Mouse (Mus musculus) intestine, postnatal 0 days (tissue): ENCODE results near the gene Slc43a2. TPM values are rescaled to one million over a fixed set of nuclear protein-coding genes. Genes with fewer than 3 reads are reported as not detected.

ENCODE experiments used
- ATAC-seq: fragments of 200-750 bp; cut with Nextera tagmentation; 2 replicates; pipeline ENCODE4 v1.8.0; 2017; ENCODE audit warnings: mild to moderate bottlenecking, moderate TSS enrichment, moderate library complexity
- H3K27ac ChIP-seq: fragments of 300-500 bp; sonication (generic); 2 replicates; pipeline ENCODE4 v1.5.1; 2014; ENCODE audit warnings: mild to moderate bottlenecking, low read depth, low read length, moderate library complexity
- H3K27me3 ChIP-seq: fragments of 300-500 bp; sonication (generic); replicated peaks from 2 replicates; pipeline ENCODE4 v1.6.1; 2014; ENCODE audit warnings: low read length, mixed read lengths; ENCODE audit not compliant: control insufficient read depth, insufficient read depth
- H3K36me3 ChIP-seq: fragments of 300-500 bp; sonication (generic); 2 replicates; pipeline ENCODE4 v1.6.1; 2014; ENCODE audit warnings: mild to moderate bottlenecking, moderate library complexity; ENCODE audit not compliant: control insufficient read depth, insufficient read depth
- H3K4me1 ChIP-seq: fragments of 300-500 bp; sonication (generic); replicated peaks from 2 replicates; pipeline ENCODE4 v1.6.1; 2014; ENCODE audit warnings: antibody characterized with exemption, low read length, mixed read lengths; ENCODE audit not compliant: control insufficient read depth, insufficient read depth
- H3K4me2 ChIP-seq: fragments of 300-500 bp; sonication (generic); replicated peaks from 2 replicates; pipeline ENCODE4 v1.6.1; 2014; ENCODE audit warnings: low read depth, mild to moderate bottlenecking, moderate library complexity
- H3K4me3 ChIP-seq: fragments of 300-500 bp; sonication (generic); 2 replicates; pipeline ENCODE4 v1.5.1; 2014; ENCODE audit warnings: low read depth, low read length
- H3K9ac ChIP-seq: fragments of 300-500 bp; sonication (generic); 2 replicates; pipeline ENCODE4 v1.6.1; 2014; ENCODE audit warnings: mild to moderate bottlenecking, low read depth, low read length
- H3K9me3 ChIP-seq: fragments of 300-500 bp; sonication (generic); 2 replicates; pipeline ENCODE4 v1.6.1; 2016; ENCODE audit warnings: mixed run types; ENCODE audit not compliant: control insufficient read depth
- CTCF ChIP-seq: sonication (generic); IDR thresholded peaks from 2 replicates; pipeline ENCODE4 v1.5.1; 2016; ENCODE audit warnings: low read depth, mild to moderate bottlenecking, control low read depth, antibody characterized with exemption, moderate library complexity
- WGBS: fragments of 180-500 bp; shearing (Covaris S2); extraction: QIAGEN DNeasy Blood & Tissue Kit; methylation state at CpG from one replicate; pipeline ENCODE4 v1.1.7; 2014; 5-methylcytosine and 5-hydroxymethylcytosine counted together
- polyA plus RNA-seq: library from polyadenylated mRNA; unstranded; fragments of >200 nt; fragmentation: Nextera tagmentation; extraction: Ambion mirVana; gene quantifications from 2 replicates; pipeline ENCODE4 v1.2.1, GENCODE M21; 2015

The Slc43a2 gene
- polyA plus RNA-seq, 1 experiment from 2014 or later: 46.4 TPM

DNA sequence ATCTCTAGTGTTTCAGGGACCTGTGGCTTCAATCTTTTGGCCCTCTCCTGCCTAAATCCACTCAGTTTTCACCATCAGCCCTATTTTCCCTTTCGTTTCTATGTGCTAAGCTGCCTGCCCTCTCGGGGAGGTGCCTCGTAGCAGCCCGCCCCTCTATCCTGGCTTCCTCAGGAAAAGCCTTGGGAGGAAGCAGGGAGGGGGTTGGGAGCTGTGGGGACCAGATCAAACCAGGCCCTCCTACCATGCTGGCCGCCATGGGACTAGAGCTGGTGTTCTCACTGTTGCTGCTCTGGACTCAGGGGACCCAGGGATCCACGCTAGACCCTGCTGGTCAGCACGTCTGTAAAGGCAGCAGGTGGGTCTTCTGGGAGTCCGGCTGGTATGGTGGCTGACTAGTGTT lies 18.2 kb upstream of the Slc43a2 start, which contains the start of gene Scarf1:
Gene Scarf1, plus strand, starts transcription at position 205 of the 400 bp plus-strand sequence.
- no peak for TF ChIP-seq CTCF
- H3K4me3 ChIP-seq: 0 out of 2 replicates have a peak within 1 kb of the TSS, but pooled peaks have one; percentile 3
- H3K4me2 ChIP-seq: peak within 1 kb of the TSS; percentile 27
- H3K9ac ChIP-seq: peak within 1 kb of the TSS; percentile 7; the same call in 1 of the 2 replicates
- WGBS: 68% methylated on average over 8 of the region's 8 CpGs
- ATAC-seq: no peak
- H3K27ac ChIP-seq: no peak within 1 kb of the TSS
- no peaks in the 10 kb centered on the region for H3K27me3 ChIP-seq
- H3K9me3 ChIP-seq: no peaks in the 10 kb centered on the region
- no peaks in the 10 kb centered on the region; the same call in 1 of the 2 replicates for H3K4me1 ChIP-seq
- peaks cover 10% of the 10 kb centered on the region for H3K36me3 ChIP-seq

DNA sequence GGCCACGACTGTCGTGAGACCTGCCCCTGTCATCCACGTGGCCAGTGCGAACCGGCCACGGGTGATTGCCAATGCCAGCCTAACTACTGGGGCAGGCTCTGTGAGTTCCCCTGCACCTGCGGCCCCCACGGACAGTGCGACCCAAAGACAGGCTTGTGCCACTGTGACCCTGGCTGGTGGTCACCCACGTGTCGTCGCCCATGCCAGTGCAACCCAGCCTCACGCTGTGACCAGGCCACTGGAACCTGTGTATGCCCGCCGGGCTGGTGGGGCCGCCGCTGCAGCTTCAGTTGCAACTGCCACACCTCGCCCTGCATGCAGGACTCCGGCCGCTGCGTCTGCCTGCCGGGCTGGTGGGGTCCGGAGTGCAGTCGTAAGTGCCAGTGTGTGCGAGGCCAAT lies 16.3 kb upstream of the Slc43a2 start:
- no peaks in the 10 kb centered on the region; the same call in 1 of the 2 replicates for H3K36me3 ChIP-seq
- no peak overlapping the region for H3K27ac ChIP-seq
- no peaks in the 10 kb centered on the region; the same call in 1 of the 2 replicates for H3K4me1 ChIP-seq
- H3K9ac ChIP-seq: no peak overlapping the region
- 87% methylated on average over 25 of the region's 25 CpGs for WGBS
- H3K9me3 ChIP-seq: no peaks in the 10 kb centered on the region
- ATAC-seq: no peak
- H3K4me2 ChIP-seq: no peak overlapping the region
- no peak overlapping the region for H3K4me3 ChIP-seq
- TF ChIP-seq CTCF: no peak
- no peaks in the 10 kb centered on the region for H3K27me3 ChIP-seq

DNA sequence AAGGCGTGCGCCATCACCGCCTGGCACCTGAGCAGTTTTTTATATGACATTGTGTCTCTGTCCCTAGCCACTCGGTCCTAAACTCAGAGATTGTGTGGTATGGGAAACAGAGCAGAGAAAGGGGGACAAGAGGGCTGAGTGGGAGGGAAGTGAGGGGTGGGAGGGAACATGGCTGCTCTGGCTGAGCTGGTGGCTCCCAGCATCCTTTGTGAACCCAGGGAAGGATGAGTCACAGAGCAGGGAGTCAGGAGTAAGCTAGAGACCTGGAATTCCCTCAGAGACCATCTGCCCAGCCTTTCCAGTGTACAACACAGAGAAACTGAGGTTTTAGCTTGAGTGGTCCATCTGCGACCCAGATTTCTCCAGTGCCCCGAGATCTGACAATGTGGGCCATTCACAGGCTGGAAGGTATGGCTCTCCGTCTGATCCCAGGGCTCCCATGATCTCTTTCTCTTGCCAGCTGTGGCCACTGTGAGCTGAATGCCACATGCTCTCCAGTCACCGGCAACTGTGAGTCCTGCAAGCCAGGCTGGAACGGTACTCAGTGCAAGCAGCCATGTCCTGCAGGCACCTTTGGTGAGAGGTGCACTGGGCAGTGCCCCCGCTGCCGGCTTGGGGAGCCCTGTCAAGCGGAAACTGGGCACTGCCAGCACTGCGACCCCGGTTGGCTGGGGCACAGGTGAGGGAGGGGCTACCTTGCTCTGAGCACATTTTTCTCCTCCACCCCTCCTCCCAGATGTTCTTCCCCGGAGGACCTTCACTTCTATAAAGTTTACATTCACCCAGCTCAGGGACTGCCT lies 11.5 kb upstream of the Slc43a2 start:
- no peak overlapping the region for H3K4me3 ChIP-seq
- no peaks in the 10 kb centered on the region for H3K4me1 ChIP-seq
- H3K9me3 ChIP-seq: no peaks in the 10 kb centered on the region
- H3K27ac ChIP-seq: no peak overlapping the region
- H3K9ac ChIP-seq: no peak overlapping the region
- no peak for ATAC-seq
- no peaks in the 10 kb centered on the region for H3K27me3 ChIP-seq
- H3K36me3 ChIP-seq: no peaks in the 10 kb centered on the region; the same call in 1 of the 2 replicates
- no peak for TF ChIP-seq CTCF
- 71% methylated on average over 15 of the region's 15 CpGs for WGBS
- H3K4me2 ChIP-seq: no peak overlapping the region

DNA sequence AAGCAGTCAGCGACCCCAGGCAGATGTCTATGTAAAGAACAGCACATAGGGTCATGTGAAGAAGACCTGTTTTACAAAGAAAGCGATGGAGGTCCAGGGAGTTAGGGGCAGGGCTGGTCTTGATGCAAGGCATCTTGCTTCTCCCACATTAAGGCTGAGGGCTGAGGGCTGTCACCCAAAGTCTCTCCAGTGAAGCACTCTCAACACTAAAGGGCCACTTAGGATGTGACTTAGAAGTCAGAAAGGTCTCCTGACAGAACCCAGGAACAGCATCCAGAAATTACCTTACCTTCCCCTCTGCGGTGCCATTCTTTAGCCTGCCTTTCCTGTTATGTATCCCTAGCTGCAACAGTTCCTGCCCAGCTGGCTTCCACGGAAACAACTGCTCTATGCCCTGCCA lies 9.9 kb upstream of the Slc43a2 start:
- Histone ChIP-seq H3K27ac (no peak overlapping the region), H3K9me3 (no peaks in the 10 kb centered on the region), H3K4me3 (no peak overlapping the region), H3K4me1 (no peaks in the 10 kb centered on the region), H3K4me2 (no peak overlapping the region), H3K36me3 (no peaks in the 10 kb centered on the region; the same call in 1 of the 2 replicates), H3K27me3 (no peaks in the 10 kb centered on the region), H3K9ac (no peak overlapping the region)
- WGBS: 89% methylated on average over 4 of the region's 4 CpGs
- no peak for ATAC-seq
- TF ChIP-seq CTCF: no peak

DNA sequence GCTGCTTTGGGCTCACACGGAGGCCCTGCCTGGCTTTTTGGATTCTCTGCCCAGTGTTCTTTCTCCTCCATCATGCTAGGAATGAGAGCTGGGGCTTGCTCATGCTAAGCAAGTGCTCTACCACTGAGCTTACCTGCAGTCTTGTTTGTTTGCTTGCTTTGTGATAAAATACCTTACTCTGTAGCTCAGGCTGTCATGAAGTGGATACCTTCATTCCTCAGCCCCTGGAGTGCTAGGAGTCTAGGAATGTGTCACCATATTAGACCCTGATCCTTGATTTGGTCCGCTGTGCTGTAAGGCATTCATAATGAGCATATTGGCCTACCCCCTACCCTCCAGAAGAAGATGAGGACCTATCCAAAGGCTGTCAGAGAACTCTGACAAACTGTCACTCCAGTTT lies 8.7 kb upstream of the Slc43a2 start:
- H3K9ac ChIP-seq: no peak overlapping the region
- TF ChIP-seq CTCF: no peak
- H3K4me2 ChIP-seq: no peak overlapping the region
- H3K36me3 ChIP-seq: no peaks in the 10 kb centered on the region; the same call in 1 of the 2 replicates
- no peaks in the 10 kb centered on the region for H3K27me3 ChIP-seq
- H3K27ac ChIP-seq: no peak overlapping the region
- ATAC-seq: no peak
- no peak overlapping the region for H3K4me3 ChIP-seq
- WGBS: 95% methylated on average over 2 of the region's 2 CpGs
- H3K9me3 ChIP-seq: no peaks in the 10 kb centered on the region
- no peaks in the 10 kb centered on the region for H3K4me1 ChIP-seq

DNA sequence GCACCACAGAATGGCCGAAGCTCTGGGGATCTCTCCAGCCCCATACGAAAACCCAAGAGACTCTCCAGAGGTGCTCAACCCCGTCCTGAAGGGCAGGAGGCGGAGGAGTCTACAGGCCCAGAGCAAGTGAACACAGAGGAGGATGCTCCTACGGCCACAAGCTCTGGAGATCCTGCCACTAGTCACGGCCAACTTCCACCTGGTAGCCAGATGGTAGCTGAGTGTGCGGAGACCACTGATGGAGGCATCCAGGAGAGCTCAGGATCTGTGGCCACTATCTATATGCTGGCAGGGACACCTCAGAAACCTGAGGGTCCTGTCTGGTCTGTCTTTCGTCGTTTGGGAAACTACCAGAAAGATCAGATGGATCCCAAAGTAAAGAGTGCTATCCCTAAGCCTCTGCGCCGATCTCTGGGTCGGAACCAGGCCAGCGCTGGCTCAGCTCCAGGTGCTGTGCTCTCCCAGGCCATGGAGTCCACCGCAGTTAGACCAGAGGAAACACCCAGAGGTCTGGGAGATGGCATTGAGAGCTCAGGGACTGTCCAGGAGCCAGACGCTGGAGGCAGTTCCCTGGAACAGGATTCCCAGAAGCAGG lies 5.9 kb upstream of the Slc43a2 start:
- Histone ChIP-seq H3K4me1 (no peaks in the 10 kb centered on the region), H3K9me3 (no peaks in the 10 kb centered on the region), H3K27me3 (no peaks in the 10 kb centered on the region), H3K27ac (no peak overlapping the region), H3K36me3 (no peaks in the 10 kb centered on the region; the same call in 1 of the 2 replicates), H3K9ac (no peak overlapping the region), H3K4me3 (no peak overlapping the region), H3K4me2 (no peak overlapping the region)
- no peak for TF ChIP-seq CTCF
- 85% methylated on average over 15 of the region's 15 CpGs for WGBS
- ATAC-seq: no peak
